Mouse (Mus musculus) adrenal gland, postnatal 14 days (tissue): ENCODE data around the gene Fabp3. TPM values are rescaled to one million over a fixed set of nuclear protein-coding genes. Genes with fewer than 3 reads are reported as not detected.

Experiments
- DNase-seq: peaks from one replicate; pipeline ENCODE4 v3.0.0; 2021; ENCODE audit warnings: mixed read lengths
- total RNA-seq: library from RNA; stranded (reverse); gene quantifications from 2 replicates; pipeline ENCODE4 v1.2.3, GENCODE M21; 2021

Fabp3 gene
- total RNA-seq, 1 experiment from 2014 or later: 345 TPM

DNA sequence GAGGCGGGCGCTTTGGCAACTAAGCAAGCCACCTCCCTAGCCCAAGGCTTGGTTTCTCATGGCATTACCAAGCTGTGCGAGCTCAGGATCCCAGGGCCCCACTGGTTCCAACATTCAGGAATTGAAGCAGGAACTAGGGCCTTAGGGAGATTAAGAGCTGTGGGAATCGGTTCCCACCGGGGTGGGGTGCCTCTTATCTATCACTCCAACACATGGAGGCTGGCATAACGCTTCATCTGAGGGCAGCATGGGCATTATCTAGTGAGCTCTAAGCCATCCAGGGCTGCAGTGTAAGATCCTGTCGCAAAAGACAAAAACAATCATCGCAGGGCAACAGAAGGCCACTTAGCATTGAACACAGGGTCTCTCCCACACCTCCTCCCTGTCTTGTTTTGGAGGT is 13.9 kb upstream of the Fabp3 start:
- DNase-seq: no peak

DNA sequence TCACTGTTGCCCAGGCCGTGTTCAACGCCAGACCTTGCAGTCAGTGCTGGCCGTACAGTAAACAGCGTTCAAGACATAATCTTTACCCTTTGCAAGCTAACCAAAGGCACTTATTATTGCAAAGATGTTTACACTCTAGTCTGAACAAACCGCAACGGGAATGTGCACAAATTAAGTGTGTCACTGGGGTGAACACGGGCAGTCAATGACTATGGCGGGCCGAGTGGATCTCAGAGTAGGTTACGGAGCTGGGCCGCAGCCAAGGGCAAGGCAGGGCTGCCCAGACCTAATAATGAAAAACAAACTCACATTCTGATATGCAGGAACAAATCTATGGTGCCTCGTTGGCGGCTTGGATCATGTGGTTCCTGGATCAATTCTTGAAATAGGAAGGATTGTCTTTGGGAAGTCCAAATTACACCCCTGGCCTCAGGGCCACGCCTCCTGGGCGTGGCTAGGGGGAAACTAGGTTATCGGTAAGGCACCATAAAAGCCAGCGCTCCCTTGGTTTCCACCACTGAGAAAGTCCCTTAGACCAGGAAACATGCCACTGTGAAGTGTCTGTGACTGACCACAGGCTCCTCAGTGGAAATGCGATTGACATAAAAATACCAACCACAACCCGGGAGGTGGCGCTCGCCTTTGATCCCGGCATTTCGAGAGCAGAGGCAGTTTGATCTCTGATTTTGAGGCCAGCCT is 13.2 kb upstream of the Fabp3 start:
- peak; percentile 44 for DNase-seq

DNA sequence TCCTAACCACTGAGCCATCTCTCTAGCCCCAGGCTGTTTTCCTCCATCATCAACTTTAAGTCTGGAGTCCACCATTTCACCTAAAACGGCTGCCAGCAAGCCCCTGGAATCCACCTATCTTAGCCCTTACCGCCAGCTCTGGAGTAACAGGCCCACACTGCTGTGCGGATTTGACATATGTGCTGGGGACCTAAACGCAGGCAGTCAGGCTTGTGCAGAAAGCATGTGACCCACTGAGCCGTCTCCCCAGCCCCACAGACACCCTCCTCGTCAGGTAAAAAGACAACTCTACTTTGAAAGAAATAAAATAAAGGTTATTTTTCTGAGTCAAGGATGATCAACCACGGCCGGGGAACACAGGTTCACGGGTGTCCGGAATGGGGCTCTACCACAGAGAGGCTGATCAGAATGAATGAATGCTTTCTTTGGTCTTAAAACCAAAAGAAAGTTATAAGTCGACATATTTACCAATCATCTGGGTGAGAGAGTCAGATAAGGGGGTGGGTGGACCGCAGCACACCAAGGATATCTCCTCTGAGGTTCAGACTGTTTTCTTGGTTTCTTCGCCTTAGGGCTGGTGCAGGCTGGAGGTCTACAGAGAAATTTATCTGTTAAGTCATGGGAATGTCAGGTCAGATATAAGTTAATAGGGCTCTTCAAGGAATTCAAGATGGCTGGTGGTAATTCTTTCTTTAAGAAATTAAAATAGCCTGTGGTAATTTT is 12.0 kb upstream of the Fabp3 start:
- no peak for DNase-seq

DNA sequence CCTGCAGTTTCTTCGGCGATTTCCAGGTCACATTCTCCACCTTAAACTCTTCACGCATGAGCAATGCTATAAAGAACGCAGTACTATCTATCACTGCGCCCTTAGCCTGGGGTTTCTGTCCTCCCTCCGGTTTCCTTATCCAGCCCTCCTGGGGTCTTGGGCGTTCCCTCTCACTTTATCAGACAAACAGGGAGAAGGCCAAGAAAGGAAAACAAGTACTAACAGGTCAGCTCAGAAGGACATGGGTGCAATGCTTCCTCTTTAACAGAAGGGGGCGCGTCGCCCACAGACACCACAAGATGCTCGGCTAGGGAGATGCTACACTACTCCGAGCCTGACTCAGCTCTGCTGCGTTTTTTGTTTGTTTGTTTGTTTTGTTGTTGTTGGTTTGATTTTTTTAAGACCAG is 11.3 kb upstream of the Fabp3 start:
- no peak for DNase-seq

DNA sequence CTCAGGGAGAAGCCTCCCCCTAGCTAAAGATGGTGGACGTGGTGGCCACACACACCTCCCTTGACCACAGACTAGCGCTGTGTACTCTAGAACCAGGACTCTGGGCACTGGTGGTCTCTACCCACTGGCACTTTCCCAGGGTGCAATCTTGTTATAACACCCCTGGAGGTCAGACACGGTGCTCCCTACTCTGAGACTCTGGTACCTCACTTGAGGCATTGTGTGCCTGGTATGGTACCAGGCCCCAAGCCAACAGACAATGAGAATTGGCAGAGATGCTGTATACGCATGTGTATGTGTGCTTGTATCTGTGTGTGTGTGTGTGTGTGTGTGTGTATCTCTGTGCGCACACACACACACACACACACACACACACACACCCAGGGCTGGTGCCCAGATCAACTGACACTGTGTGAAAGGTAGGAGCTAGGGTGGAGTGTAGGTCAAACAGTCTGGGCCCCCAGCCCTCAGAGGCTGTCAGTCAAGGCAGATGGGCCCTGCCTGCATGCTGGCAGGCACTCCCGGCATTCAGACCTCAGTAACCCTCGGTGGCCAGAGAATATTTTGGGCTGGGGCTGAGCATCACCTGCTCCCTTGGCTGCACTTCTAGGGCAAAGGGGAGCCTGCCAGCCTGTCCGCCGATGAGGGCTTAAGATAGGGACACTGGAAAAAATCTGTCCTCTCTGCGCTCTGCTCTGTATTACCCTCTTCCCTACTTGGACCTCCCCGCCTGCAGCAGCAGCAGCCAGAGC is 9.3 kb upstream of the Fabp3 start:
- peak; percentile 51 for DNase-seq

DNA sequence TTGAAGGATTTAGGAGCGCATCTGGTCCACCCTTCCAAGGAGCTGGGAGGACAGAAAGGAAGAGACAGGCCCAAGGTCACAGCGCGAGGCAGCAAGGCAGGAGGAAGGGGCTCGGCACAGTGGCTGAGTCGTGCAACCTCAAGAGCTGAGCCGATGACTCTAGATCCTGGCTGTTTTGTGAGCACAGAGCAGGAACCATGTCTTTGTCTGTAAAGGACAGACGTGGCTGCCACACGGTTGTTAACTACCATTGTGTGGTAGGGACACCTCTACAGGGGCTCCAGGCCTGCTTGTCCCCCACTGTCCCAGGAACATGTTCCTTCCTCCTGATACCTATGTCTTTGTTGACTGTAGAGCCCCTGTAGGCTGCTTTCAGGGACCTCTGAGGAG is 8.8 kb upstream of the Fabp3 start:
- no peak for DNase-seq

DNA sequence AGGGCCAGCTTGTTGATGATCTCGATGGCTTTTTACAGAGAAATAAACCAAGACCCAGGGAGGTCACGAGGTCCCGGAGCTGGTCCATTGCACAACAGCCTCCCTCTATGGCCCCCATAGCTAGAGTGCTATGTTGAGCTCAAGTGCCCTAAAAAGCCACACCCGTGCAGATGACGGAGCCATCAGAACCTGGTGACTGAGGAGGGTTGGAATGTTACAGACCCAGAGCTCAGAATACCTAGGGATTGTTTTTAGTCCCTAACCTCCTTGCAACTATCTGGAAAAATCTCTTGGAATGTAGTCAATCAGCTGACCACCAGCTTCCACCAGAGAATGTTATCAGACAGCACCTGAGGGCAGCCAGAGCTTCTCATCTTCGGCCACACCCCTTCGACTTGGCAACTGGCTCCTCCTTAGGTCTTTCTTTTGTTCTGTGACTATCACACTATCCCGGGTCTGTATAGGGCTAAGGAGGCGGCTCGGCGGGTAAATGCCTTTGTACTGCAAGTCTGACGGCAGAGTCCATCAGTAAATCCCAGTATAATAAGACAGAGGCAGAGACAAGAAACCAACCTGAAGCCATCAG is 6.0 kb upstream of the Fabp3 start:
- DNase-seq: no peak

DNA sequence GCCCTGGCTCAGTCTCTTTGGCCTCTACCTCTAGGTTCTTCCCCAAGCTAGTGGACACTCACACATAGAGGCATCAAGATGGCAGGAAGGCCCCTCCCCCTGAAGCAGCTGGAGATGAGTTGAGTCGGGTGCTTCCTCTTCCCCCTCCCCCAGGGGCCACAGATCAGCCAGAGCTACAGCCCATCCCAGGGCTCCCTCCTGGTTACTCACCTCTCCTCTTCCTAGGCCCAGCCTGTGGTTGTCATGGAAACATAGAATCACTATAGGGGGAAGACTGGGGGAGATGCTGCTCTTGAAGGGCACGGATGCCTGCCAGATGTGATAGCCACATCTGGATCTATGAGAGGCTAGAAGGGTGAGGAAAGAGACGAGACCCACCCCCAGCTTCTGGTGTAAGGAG is 3.6 kb upstream of the Fabp3 start:
- no peak for DNase-seq

DNA sequence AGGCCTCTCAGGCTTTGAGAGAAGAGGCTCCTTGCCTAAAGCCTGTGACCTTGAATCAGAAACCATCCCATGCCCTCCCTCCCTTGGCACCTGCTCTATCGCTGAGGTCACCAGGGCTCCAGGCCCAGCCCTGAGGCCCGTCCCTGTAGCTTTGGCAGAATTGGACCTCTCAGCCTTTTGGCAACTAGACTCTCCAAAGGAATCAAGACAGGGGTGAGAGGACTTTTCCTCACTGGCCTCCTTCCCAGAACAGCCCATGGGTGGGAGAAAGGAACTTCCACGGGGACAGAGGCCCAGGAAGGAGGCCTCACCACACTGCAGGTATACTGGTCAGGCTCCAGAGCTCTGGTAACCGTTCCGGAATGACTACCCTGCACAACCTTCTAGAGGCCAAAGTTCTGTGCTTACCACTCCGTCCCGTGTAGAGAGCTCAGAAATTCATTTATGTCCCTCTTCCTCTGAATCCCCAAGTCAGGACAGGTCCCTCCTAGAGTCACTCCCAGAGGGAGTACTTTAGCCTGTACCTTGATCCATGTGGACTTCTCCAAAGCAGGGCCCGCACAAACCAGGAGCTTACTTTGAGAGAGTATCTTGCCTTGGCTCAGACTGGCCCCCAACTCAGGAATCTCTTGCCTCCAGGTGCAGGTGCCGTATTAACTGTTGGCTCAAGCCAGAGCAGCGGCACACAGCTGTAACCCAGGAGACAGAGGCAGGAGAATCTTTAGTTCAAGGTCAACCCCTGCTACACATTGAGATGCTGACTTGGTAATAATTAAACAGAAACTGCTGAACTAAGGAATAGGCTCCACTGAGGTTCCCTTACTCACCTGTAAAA is 1.4 kb upstream of the Fabp3 start:
- DNase-seq: peak; percentile 76

DNA sequence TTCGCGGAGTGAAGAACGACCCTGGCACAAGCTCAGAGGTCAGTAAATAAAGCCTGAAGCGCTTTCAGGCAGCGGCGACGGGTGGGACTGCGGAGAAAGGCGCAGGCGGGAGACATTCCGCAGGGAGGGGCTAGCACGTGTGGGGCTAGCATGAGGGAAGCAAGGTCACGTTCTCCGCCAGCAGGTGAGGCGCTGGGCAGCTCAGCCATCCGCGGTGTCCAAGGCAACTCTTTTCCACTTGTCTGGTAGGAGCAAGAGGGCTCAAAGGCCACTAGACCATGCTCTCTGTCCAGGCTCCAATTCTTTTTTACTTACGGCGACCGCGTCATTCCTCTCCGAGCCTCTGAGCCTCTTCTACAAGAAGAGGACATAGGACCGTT is 554 bp upstream of the Fabp3 start:
- DNase-seq: peak; percentile 69

DNA sequence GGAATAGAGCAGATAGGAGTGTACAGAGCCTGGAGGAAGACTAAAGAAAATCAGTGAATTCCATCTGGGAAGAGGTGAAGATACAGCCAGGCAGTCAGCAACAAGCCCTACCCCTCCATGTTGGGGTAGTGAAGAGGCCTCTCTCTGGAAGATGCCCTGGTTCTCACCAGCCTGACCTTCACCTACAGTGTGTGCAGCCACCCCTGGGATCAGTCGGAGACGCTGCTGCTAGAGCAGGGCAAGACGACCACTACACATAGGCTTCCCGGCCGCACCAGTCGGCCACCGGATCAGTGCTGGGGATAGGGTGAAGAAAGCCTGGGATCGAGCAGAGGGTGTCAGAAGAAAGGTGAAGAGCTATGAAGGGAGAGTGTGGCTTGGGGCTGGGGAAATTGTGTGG is 859 bp downstream of the Fabp3 start:
- no peak for DNase-seq

DNA sequence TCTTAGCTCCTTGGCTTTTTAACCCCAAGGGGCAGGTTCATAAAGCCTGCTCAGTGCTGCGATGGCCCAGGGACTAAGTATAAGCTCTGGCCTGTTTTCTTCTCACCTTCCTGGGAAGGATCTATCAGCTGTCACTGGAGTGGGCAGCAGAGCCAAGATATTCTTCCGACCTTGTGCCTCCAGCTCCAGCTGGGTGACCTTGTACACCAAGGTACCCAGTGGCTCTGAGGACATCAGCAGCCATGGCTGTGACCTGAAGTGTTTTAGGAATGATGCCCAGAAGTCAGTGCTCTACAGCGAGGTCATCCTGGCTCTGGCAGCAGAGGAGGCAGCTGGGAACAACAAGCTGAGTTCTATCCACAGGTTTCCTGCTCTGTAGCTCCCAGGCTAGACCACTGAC is 4.1 kb downstream of the Fabp3 start:
- peak; percentile 40 for DNase-seq

DNA sequence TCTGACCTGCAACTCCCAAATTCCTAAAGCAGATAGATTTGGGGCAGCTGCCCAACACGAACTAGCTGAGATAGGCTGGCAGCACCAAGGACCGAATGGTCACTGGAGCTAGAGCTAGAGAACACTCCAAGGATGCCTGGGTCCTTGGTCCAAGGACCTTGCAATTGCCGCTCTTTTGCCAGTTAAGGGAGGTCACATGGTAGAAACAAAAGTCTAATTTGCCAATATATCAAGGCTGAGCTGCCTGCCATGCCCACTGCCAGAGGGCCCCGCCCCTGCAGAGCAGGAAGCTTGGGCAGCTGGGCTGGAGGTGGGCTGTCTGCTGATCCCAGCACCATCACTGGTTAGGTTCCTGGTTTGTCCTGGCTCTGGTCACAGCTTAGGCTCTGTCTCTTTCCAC is 5.2 kb downstream of the Fabp3 start:
- DNase-seq: no peak

DNA sequence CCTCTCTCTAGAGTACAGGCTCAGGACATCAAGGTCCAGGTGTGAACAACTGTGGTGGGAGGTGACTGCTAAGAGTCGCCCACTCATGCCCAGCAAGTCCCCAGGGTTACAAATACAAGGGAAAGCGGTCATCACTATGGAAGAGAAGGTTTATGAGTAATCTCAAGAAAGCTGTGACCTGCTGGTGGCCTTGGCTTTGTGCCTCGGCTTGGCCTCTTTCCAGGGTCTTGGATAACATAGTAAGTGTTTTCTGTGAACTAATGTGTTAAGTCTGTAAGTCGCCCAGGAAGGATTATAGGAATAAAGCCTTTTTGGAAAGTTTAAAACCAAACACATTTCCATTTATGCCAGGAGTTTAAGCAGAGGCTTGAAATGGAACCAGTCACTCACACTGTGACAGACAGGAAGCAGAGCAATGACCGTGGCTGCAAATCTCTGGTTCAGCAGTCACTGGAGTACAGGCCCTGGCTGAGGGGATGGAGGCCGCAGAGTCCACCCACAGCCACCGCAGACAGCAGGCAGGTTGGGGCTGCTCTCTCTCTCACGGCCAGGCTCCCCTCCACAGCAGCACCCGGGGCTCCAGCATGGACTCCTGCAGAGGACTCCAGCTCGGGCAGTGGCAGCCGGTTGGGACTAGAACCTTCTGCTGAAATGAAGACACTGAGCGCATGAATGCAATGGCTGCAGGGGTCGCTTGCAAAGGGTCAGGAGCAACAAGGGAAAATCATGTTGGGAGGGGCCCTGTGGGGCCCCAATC is 7.6 kb downstream of the Fabp3 start:
- peak; percentile 89 for DNase-seq

DNA sequence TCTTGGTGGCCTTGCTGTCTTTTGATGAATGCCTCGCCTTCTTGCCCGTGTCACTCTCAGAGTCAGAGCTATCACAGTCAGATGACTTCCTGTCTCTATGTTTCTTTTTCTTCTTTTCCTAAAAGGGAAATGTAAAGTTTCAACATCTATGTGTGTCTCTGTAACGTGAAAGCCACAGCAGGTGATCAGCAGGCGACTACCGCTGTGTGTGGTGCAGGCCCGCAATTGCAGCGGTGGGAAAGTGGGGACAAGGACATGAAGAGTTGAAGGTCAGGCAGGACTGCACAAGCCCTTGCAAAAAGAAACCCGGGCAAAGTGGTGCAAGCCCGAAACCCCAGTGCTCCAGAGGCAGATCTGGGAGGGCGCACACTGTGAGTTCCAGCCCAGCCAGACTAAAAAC is 8.3 kb downstream of the Fabp3 start:
- DNase-seq: peak; percentile 44

DNA sequence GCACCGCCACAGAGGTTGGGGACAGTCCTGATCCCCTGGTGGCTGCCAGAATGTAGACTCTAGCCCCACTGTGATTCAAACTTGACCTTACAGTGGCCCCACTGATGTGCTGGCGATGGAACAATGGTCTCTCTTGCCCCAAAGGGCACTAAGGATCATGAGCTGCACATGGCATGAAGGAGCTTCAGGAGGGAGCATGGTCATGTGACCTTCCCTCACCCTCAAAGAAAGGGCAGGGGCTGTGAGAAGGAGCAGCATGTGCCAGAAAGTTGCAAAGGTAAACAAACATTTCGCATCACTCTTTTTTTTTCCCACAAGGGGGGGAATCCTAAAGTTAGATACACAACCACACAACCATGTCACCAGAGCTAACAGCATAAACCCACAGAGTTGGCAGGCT is 9.7 kb downstream of the Fabp3 start:
- no peak for DNase-seq

DNA sequence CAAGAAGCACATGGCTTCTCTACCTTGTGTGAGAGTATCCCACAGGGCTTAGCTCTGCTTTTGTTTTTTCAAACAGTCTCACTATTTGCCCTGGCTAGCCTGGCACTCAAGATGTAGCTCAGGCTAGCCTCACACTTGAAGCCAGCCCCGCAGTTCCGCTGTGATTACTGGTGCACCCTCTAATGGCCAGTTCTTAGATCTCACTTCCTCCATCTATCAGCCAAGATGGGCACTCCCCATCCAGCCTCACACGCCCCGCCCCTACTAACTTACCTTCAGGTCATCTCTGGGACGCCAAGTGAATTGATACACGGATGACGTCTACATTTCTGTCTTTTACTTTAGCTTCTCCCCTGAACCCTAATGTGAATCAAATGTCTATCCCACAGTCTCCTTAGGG is 11.2 kb downstream of the Fabp3 start:
- no peak for DNase-seq

DNA sequence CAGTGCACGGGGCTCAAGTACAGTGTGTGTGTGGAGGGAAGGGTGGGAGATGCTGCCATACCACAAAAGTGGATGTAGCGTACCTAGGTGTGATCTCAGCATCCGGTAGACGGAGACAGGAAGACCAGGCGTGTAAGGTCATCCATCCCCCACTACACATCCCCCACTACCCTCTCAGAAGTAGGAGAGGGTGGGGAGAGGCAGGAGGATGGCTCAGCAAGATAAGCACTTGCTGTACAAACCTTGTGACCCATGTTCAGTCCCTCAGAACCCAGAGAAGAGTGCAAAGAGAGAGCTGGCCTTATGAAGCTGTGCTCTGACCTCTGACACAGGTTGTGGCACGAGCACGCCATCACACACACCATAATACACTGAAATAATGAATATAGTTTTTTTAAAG is 13.2 kb downstream of the Fabp3 start:
- no peak for DNase-seq

DNA sequence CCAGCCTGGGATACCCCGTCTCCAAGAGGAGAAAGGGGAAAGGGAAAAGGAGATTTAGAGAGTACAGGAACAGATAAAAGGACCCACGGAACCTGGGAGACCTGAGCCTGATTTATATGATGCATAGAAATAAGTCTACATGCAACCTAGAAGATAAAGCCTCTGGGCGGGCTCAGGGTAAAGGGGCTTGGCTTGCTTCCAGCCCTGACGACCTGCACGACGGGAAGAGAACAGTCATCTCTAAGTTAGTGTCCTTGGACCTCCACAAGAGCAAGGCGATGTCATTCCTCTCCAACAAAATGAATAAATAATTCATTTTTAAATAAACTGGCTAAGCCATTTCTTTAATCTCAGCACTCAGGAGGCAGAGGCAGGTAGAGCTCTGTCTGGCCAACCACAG is 14.2 kb downstream of the Fabp3 start:
- peak; percentile 47 for DNase-seq

DNA sequence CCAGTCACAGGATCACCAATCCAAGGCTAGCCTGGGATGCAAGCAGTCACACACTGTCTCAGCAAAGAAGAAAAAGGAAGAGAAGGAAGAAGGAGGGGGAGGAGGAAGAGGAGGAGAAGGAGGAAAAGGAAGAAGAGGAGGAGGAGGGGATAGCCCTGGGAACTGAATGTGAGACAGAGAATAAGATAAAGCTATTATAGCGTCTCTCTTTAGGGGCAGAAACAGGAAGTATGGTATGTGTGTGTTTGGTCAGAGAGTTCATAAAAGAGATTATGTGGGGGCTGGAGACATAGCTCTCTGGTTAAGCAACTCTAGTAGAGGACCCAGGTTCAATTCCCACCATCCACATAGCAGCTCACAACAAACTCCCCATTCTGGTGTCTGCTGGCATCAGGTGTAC is 14.8 kb downstream of the Fabp3 start:
- no peak for DNase-seq

DNA sequence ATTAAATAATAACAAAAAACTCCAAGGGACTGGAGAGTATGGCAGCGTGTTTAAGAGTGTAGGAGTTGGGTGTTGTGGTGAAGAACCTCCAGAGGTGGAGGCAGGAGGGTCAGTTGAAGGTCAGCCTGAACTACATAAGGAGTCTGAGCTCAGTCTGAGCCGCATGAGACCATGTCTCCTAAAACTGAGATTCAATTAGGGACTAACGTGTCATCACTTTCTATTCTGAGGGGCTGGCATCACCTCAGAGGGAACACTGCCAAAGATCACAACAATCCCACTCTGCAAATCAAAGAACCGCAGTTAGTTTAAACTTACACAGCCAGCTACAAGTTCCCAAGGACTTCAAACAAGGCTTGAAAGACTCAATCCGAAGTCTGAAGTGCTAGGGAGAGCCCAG is 15.2 kb downstream of the Fabp3 start:
- DNase-seq: no peak
